Mouse (Mus musculus) heart, postnatal 25 days (tissue): Measurements from ENCODE around the gene Relt. TPM values are rescaled to one million over a fixed set of nuclear protein-coding genes. Genes with fewer than 3 reads are reported as not detected.

Source experiments
- DNase-seq: peaks from one replicate; pipeline ENCODE4 v3.0.0; 2022; ENCODE audit warnings: low spot score
- intact Hi-C: fragments of 180-260 bp; cut with DNase I; formaldehyde crosslinking; loops from one replicate; pipeline ENCODE4 v1.15.1; 2025
- total RNA-seq, 2 experiments: library from RNA; stranded (reverse); gene quantifications; 2 replicates each; pipeline ENCODE4 v1.2.3; 2021

Gene Relt
- total RNA-seq, result 1 to 10 TPM; 2.4 to 3.0 TPM

- intact Hi-C loops, result no loop called here
- DNase-seq, result peak; percentile 87
Measured at GRCm38 (mm10) chr7:100862828-100863638, at the start of gene Relt. Gene Relt (minus strand): TSS chr7:100863446.

- intact Hi-C loops, result no loop called here
- no peak for DNase-seq
Measured at GRCm38 (mm10) chr7:100911791-100912190, 48.5 kb upstream of the Relt start.

- DNase-seq, result no peak
Measured at GRCm38 (mm10) chr7:100911246-100911770, 48.1 kb upstream of the Relt start.

GRCm38 (mm10) chr7:100908567-100908966 is 45.3 kb upstream of the Relt start:
- DNase-seq, result no peak
- intact Hi-C loops, result loop anchor here (5.0 kb wide), 1 partner anchor 379 kb away; no protein-coding TSS in a partner anchor

More at GRCm38 (mm10) chr7:100911246-100911770, 48.1 kb upstream of the Relt start:
- intact Hi-C loops, result no loop called here

- intact Hi-C loops, result loop anchor here (5.0 kb wide), 1 partner anchor 379 kb away; no protein-coding TSS in a partner anchor
Measured at GRCm38 (mm10) chr7:100908061-100908460, 44.8 kb upstream of the Relt start.

GRCm38 (mm10) chr7:100907231-100907630 is 44.0 kb upstream of the Relt start:
- intact Hi-C loops, result loop anchor here (1.0 to 5.0 kb wide), 4 partner anchors 25 to 380 kb away; partner anchors contain the start of gene Arhgef17
- peak; percentile 70 for DNase-seq

More at GRCm38 (mm10) chr7:100908061-100908460, 44.8 kb upstream of the Relt start:
- DNase-seq, result peak; percentile 51

- no peak for DNase-seq
- intact Hi-C loops, result loop anchor here (2.0 to 5.0 kb wide), 2 partner anchors 59 to 381 kb away; no protein-coding TSS in a partner anchor
Measured at GRCm38 (mm10) chr7:100906029-100906789, 43.0 kb upstream of the Relt start.

GRCm38 (mm10) chr7:100905037-100905436 is 41.8 kb upstream of the Relt start:
- DNase-seq, result no peak
- intact Hi-C loops, result loop anchor here (5.0 kb wide), 1 partner anchor 382 kb away; no protein-coding TSS in a partner anchor

- DNase-seq, result no peak
Measured at GRCm38 (mm10) chr7:100904612-100905011, 41.4 kb upstream of the Relt start.

GRCm38 (mm10) chr7:100902451-100903137 is 39.3 kb upstream of the Relt start:
- intact Hi-C loops, result no loop called here
- DNase-seq, result no peak

More at GRCm38 (mm10) chr7:100904612-100905011, 41.4 kb upstream of the Relt start:
- intact Hi-C loops, result loop anchor here (5.0 kb wide), 1 partner anchor 383 kb away; no protein-coding TSS in a partner anchor

- intact Hi-C loops, result no loop called here
Measured at GRCm38 (mm10) chr7:100897828-100898227, 34.6 kb upstream of the Relt start.

GRCm38 (mm10) chr7:100894833-100895226 is 31.6 kb upstream of the Relt start:
- intact Hi-C loops, result no loop called here
- no peak for DNase-seq

More at GRCm38 (mm10) chr7:100897828-100898227, 34.6 kb upstream of the Relt start:
- DNase-seq, result no peak

- intact Hi-C loops, result no loop called here
- no peak for DNase-seq
Measured at GRCm38 (mm10) chr7:100894057-100894832, 31.0 kb upstream of the Relt start.

- no peak for DNase-seq
- intact Hi-C loops, result no loop called here
Measured at GRCm38 (mm10) chr7:100893249-100894056, 30.2 kb upstream of the Relt start.

- no peak for DNase-seq
- intact Hi-C loops, result loop anchor here (5.0 kb wide), 2 partner anchors 39 to 199 kb away; no protein-coding TSS in a partner anchor
Measured at GRCm38 (mm10) chr7:100886535-100886934, 23.3 kb upstream of the Relt start.

GRCm38 (mm10) chr7:100884460-100884859 is 21.2 kb upstream of the Relt start:
- intact Hi-C loops, result no loop called here
- DNase-seq, result no peak

GRCm38 (mm10) chr7:100881950-100882349 is 18.7 kb upstream of the Relt start:
- intact Hi-C loops, result no loop called here
- DNase-seq, result no peak

GRCm38 (mm10) chr7:100881531-100881930 is 18.3 kb upstream of the Relt start:
- DNase-seq, result no peak
- intact Hi-C loops, result no loop called here
